Mouse (Mus musculus) megakaryocyte, embryonic 14.5 days (primary cell): ENCODE data around the gene Yipf3.

Experiments used
- FLI1 ChIP-seq: IDR thresholded peaks from 2 replicates; pipeline ENCODE4 v1.6.1; 2012; ENCODE audit warnings: low read length, inconsistent platforms, mixed read lengths
- GATA1 ChIP-seq: IDR thresholded peaks from 3 replicates; pipeline ENCODE4 v1.6.1; 2012; ENCODE audit warnings: mixed read lengths, low read length, inconsistent platforms, borderline replicate concordance

DNA sequence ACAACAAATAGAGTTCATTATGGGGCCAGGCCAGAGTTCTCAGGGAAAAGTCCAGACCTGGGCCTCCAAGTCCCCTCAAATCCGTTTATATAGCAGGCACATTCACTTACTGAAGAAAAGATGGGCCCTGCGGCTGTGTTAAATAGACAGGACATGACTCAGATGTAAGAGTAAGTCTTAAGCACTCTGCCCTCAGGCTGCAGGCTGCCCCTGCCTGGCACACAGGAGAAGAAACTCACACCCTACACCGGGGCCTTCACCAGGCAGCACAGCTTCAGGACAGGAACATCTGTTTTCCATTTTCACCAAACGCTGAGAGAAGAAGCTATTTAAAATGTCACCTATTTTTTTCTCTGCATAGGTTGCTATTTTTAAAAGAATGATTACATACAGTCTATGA is 29.7 kb downstream of the Yipf3 start:
- no peak for TF ChIP-seq GATA1
- TF ChIP-seq FLI1, result no peak
